Mouse (Mus musculus): ENCODE measurements around the gene Actn1. TPM values are rescaled to one million over a fixed set of nuclear protein-coding genes. Genes with fewer than 3 reads are reported as not detected.

The Actn1 gene
- total RNA-seq, 2 experiments from 2014 or later: 49.7 to 51.0 TPM

DNA sequence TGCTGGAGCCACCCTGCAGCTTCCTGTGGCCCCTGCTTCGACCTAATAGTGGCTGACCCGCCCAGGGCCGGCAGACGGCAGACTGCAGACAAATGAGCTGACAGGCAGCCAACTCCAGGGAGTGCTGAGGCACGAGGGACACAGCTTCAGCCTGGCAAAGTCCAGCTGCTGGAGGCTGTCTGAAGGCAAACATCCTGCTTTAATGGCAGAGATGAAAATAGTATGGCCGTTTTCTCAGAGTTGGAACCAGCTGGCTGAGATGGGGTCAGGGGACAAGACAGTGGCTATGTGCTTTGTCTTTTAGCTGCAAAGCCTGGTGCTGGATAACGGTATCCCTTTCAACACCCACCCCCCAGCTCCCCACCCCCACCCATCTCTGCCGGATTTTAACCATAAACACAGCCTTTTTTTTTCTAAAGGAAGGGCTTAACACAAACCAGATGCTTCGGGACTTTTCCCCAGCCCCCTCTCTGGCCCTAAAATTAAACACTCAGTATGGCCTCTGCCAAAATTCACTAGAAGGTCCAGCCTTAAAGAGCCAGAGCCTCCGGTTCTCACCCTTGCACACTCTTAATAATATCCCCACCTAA is 30.0 kb downstream of the Actn1 start:
- intact Hi-C loops (cut with DNase I): loop anchor here (2.0 kb wide), 1 partner anchor 31 kb away; the partner anchor contains the start of gene Actn1
- DNase-seq: peak; percentile 89 to 91

DNA sequence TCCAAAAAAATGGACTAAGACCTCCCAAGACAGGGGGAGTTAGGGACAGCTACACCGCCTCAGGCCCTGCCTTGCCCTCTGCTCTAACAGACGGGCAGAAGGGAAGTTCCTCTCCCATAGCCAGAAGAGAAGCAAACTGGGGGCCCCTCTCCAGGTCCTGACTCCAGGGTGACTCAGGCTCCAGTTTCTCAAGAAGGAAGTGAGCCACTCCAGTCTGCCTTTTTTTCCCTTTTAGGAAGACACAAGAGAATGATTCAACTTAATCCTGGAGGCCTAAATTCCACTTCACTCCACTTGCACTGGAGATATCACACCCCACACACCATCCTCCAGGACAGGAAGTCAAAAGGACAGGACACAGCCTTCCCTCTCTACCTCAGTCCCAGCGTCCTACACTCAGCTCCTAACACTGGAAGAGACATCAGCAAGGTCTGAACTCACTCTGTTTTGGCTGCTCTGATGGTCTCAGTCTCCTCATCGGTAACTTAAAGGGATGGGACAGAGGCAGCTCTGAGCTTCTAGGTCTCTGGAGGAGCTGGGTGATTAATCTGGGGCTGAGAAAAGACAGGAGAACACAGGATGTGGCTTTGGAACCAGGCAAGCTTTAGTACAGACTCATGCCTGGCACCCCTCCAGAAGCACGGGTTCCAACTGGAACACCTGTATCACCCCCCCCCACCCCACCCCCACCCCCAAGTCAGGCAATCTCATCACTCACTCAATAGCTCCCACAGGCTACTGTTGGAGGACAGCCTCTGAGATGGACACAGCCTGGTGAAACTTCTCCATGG is 31.0 kb downstream of the Actn1 start:
- intact Hi-C loops (cut with DNase I): loop anchor here (2.0 kb wide), 1 partner anchor 18 kb away; no protein-coding TSS in a partner anchor

DNA sequence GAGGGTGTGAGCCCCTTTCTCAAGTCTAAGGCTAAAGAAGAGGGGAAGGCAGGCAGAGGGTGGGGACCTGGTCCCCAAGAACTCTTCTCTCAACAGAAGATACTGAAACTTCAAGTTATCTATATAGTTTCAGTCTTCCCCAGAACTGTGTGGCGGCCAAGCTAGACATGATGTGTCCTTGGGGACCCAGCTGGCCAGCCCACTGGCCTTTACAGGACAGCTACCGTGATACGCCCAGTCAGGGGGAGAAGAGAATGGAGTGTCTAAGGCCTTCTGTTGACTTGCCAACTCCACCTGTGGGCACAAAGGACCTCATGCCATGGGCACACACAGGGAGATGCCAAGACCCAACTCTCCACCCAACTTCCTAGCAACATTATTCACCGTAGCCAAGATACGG is 31.8 kb downstream of the Actn1 start:
- peak; percentile 23 to 28 for DNase-seq
- intact Hi-C loops (cut with DNase I): loop anchor here (2.0 kb wide), 1 partner anchor 18 kb away; no protein-coding TSS in a partner anchor

More for the DNA sequence above, 31.0 kb downstream of the Actn1 start:
- peak; percentile 32 to 36 for DNase-seq

DNA sequence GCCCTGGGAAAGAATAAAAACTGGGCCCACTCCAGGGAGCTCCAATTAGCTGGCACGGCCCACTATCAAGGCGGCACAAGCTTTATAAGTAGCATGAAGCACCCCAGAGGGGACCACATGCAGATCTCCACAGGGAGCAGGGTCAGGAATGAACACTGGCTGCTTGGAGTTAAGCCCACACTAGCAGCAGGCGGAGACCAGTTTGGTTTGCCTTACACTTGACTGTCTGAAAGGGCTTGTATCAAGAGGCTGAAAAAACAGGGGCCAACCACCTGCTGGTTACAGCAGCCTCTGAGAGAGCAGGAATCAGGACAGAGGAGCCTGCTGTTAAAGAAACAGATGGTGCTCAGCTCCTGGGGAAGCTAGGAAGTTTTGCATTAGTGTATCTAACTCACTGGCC is 32.3 kb downstream of the Actn1 start:
- intact Hi-C loops (cut with DNase I): loop anchor here (2.0 kb wide), 1 partner anchor 19 kb away; no protein-coding TSS in a partner anchor
- peak in 1 of 2 experiments; percentile 41 for DNase-seq

DNA sequence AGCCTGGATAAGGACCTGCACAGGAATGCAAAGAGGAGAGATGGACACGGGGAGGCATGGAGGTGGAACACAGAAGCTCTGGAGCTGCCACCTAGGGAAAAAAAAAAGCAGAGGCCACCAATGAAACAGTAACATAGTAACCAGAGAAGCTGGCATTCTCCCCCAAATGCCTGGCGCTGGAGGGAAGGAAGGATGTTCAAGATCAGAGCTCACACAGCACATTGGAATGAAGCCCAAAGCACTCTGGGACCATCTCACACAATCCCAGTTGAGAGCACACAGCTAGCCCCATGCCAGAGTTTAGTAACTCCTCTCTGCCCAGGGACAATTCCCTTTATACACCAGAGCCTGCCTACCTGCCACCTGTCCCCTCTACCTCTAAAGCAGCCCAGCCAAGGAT is 34.1 kb downstream of the Actn1 start:
- intact Hi-C loops (cut with DNase I): no loop called here
- no peak for DNase-seq

- intact Hi-C loops (cut with DNase I): no loop called here
- no peak for DNase-seq
Observed at GRCm38 (mm10) chr12:80224241-80224731, 35.9 kb downstream of the Actn1 start.

DNA sequence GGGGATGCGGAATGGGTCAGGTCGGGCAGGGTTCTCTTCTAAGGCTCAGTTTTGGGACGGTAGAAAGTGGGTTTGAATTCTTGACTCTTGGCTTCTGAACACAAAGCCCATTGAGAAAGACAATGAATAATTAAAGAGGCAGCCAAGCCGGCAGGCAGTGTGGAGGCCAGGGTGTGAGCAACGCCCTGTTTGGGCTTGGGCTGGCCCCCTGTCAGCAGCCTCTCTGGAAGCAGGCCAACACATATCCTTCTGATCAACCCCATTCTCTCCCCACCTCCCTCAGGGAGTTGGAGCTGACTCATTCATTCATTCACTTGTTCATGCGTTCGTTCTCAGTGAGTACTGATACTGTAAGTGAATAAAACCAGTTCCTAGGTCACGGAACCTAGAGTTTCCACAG is 36.7 kb downstream of the Actn1 start:
- DNase-seq: peak; percentile 59 to 70
- intact Hi-C loops (cut with DNase I): no loop called here

- DNase-seq: peak; percentile 19 to 43
Observed at GRCm38 (mm10) chr12:80222473-80222872, 37.7 kb downstream of the Actn1 start.

DNA sequence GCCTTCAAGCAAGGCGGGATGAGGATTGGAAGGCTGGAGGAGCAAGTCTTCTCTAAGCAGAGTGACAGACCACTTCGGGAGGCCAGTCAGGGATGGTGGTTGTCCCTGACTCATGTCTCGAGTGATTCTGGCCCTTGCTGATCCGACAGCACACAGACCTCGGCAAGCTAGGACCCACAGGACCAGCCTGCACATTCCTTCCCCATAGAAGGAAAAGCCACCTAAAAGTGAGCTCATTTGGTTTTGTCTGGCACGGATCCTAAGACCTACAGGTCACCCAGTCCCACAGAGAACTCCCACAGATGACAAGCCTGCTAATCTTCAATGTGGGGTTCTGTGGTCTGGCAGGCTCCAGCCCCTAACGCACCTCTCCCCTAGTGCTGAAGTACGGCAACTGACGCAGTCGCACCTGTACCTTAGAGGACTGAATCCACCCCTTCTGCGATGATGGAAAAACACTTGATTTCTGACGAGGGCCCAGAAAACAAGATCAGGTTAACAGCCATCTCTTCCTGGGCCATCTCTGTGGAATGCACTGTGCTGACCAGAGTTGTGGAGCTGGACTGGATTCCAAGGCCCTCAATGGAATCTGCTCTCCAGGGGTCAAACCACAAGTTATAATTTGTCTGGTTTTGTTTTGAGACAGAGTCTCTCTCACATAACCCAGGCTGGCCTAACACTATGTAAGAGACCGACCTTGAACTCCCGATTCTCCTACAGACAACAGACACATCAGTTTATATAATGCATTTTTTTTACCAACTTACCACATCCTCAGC is 39.7 kb downstream of the Actn1 start:
- no peak for DNase-seq
- intact Hi-C loops (cut with DNase I): no loop called here

More at GRCm38 (mm10) chr12:80222473-80222872, 37.7 kb downstream of the Actn1 start:
- intact Hi-C loops (cut with DNase I): no loop called here

DNA sequence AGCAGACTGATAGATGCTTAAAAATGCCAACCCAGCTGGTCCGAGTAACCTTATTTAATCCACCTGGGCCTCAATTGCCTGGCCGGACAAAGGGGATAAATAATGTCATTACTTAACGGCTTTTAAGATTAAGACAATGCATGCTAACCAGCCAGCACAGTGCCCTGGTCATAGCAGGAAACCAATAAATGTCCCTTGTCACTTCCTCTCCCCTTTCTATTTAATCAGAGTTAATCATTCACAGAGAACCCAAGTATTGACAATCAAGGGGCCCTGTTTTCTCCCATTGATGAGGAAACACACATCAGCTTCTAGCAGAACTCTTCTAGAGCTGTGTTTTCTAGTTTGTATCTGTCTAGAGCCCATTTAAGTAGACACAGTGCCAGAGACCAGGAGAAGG is 41.4 kb downstream of the Actn1 start:
- intact Hi-C loops (cut with DNase I): loop anchor here (5.0 kb wide), 1 partner anchor 39 kb away; no protein-coding TSS in a partner anchor
- DNase-seq: no peak

- intact Hi-C loops (cut with DNase I): loop anchor here (5.0 kb wide), 1 partner anchor 39 kb away; no protein-coding TSS in a partner anchor
- no peak for DNase-seq
Observed at GRCm38 (mm10) chr12:80218045-80218611, 42.0 kb downstream of the Actn1 start.

GRCm38 (mm10) chr12:80217049-80217448 is 43.1 kb downstream of the Actn1 start:
- DNase-seq: no peak
- intact Hi-C loops (cut with DNase I): loop anchor here (5.0 kb wide), 1 partner anchor 40 kb away; no protein-coding TSS in a partner anchor

DNA sequence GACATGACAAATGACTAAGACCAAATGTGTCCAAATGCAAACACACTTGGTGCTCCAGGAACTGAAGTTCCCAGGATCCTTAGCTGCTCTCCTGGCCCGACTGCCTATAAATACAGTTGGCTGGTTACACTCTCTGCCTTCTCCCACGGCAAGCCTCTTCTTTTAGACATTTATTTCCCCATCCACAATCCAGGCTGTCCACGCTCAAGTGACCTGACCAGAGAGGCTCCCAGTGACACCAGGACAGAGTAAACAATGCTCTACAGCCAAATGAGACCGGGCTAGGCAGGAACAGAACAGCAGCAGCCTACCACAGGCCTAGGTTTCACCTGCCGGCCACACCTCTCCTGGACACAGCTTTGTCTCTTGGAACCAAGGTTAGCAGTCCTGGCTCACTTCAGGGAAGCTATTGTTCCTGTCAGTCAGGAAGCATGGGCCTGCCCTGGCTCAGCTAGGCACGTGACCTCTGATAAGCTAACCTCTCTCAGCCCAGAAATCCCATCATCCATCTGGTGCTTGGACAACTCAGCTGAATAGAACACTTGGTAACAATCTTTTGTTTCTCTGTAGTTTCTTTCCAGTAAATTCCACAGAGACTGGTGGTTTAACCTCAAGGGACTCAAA is 43.8 kb downstream of the Actn1 start:
- peak; percentile 59 to 73 for DNase-seq

GRCm38 (mm10) chr12:80213810-80214209 is 46.4 kb downstream of the Actn1 start:
- peak in 1 of 2 experiments; percentile 24 for DNase-seq
- intact Hi-C loops (cut with DNase I): loop anchor here (5.0 kb wide), 1 partner anchor 33 kb away; no protein-coding TSS in a partner anchor

More for the DNA sequence above, 43.8 kb downstream of the Actn1 start:
- intact Hi-C loops (cut with DNase I): loop anchor here (5.0 kb wide), 1 partner anchor 41 kb away; no protein-coding TSS in a partner anchor

DNA sequence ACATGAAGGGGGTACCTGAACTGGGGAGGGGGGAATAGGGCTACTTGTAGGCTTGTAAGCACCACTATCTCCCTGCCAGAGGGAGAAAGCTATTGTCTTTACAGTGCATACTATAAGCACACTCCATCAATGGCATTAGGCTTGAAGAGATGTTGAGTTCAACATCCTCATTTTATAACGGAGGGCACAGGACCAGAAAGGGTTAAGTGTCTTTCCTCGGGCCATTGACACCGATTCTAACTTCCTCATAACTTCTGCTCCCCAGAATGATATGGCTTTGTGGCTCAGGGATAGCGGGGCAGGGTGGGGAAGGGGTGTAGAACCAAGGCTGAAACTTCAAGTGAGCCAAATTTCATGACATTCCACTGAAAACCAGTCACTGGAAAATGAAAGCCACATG is 46.9 kb downstream of the Actn1 start:
- DNase-seq: no peak

DNA sequence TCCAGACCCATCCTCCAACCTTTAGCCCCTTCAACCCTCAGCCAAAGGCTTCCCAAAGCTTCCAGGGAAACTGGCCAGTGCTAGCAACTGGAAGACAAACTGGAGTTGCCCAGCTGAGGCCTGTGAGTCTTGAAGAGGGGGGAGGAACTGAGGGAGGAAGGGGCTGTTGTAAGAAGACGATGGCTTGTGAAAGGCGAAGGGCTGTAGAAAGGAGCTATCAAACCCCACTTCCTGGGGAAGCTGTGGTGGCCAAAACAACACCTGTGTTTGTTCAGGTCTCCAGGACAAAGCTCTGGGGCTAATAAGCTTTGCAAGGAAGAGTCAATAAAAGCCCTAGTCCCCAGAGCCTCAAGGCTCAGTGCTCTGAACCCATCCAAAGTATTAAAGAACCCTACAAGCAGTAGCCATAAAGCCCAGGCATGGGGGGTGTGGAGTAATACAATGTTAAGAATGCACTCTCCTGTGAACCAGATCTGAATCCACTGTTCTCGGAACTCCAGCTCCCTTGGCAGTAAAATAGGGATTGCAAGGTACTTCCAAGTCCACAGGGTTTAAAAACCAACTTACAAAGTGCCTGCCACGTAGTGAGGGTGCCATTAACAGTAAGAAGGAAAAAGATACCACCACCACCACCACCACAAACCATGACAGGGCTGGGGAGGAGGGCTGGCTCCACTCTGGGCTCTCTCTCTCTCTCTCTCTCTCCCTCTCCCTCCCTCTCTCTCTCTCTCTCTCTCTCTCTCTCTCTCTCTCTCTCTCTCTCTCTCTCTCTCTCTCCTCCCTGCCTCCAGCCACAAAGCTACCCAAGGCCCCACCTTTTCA is 49.2 kb downstream of the Actn1 start:
- DNase-seq: no peak

More for the DNA sequence above, 46.9 kb downstream of the Actn1 start:
- intact Hi-C loops (cut with DNase I): loop anchor here (5.0 kb wide), 1 partner anchor 34 kb away; no protein-coding TSS in a partner anchor

GRCm38 (mm10) chr12:80209914-80210313 is 50.3 kb downstream of the Actn1 start:
- intact Hi-C loops (cut with DNase I): loop anchor here (5.0 kb wide), 1 partner anchor 37 kb away; no protein-coding TSS in a partner anchor
- DNase-seq: no peak

More for the DNA sequence above, 49.2 kb downstream of the Actn1 start:
- intact Hi-C loops (cut with DNase I): loop anchor here (5.0 kb wide), 1 partner anchor 36 kb away; no protein-coding TSS in a partner anchor

- intact Hi-C loops (cut with DNase I): no loop called here
- peak; percentile 19 to 35 for DNase-seq
Observed at GRCm38 (mm10) chr12:80208126-80208820, 51.9 kb downstream of the Actn1 start.

All from heart, postnatal 14 days (tissue).